Mouse (Mus musculus) forebrain, embryonic 10.5 days (tissue): ENCODE measurements around the gene Fam120c. TPM values are rescaled to one million over a fixed set of nuclear protein-coding genes. Genes with fewer than 3 reads are reported as not detected.
A peak's percentile ranks its signal among the peaks of the same experiment; 100 is the strongest.
"Not testable (repeated sequence)": the region's sequence is repeated elsewhere in the genome, so short reads cannot be mapped to it uniquely, and the experiment has no call there.

Experiments
- DNase-seq: peaks from one replicate; pipeline ENCODE4 v3.0.0-alpha.2; 2017; ENCODE audit warnings: low spot score; ENCODE audit errors: extremely low spot score
- H3K27ac ChIP-seq: fragments of 300-500 bp; sonication (generic); 2 replicates; pipeline ENCODE4 v1.5.1; 2016; ENCODE audit warnings: mild to moderate bottlenecking
- H3K27me3 ChIP-seq: fragments of 300-500 bp; sonication (generic); 2 replicates; pipeline ENCODE4 v1.6.1; 2016; ENCODE audit warnings: mild to moderate bottlenecking; ENCODE audit not compliant: poor library complexity, severe bottlenecking
- H3K36me3 ChIP-seq: fragments of 300-500 bp; sonication (generic); replicated peaks from 2 replicates; pipeline ENCODE4 v1.6.1; 2016; ENCODE audit warnings: mild to moderate bottlenecking, moderate library complexity
- H3K4me1 ChIP-seq: fragments of 300-500 bp; sonication (generic); 2 replicates; pipeline ENCODE4 v1.6.1; 2016
- H3K4me3 ChIP-seq: fragments of 300-500 bp; sonication (generic); 2 replicates; pipeline ENCODE4 v1.5.1; 2016; ENCODE audit warnings: mild to moderate bottlenecking, moderate library complexity
- H3K9me3 ChIP-seq: fragments of 300-500 bp; sonication (generic); 2 replicates; pipeline ENCODE4 v1.6.1; 2016; ENCODE audit warnings: mild to moderate bottlenecking, moderate library complexity
- WGBS: fragments of 180-500 bp; shearing (Covaris S2); methylation state at CpG from one replicate; pipeline ENCODE4 v1.1.7; 2016; 5-methylcytosine and 5-hydroxymethylcytosine counted together
- polyA plus RNA-seq: library from polyadenylated mRNA; unstranded; fragments of >200 nt; fragmentation: Nextera tagmentation; extraction: Ambion mirVana; gene quantifications from 2 replicates; pipeline ENCODE4 v1.2.1, GENCODE M21; 2016

The Fam120c gene
- polyA plus RNA-seq, 1 experiment from 2014 or later: 2.7 TPM

- Histone ChIP-seq H3K4me3 (no peak overlapping the region), H3K27ac (no peak overlapping the region), H3K4me1 (no peaks in the 10 kb centered on the region), H3K9me3 (no peaks in the 10 kb centered on the region), H3K36me3 (no peaks in the 10 kb centered on the region), H3K27me3 (no peaks in the 10 kb centered on the region)
- 85% methylated on average over 3 of the region's 3 CpGs for WGBS
- no peak for DNase-seq
These were observed 144.2 kb downstream of the Fam120c start for GRCm38 (mm10) chrX:151488128-151488527.

GRCm38 (mm10) chrX:151493269-151493668 lies 149.3 kb downstream of the Fam120c start:
- H3K9me3 ChIP-seq, H3K4me3 ChIP-seq, H3K4me1 ChIP-seq, H3K27me3 ChIP-seq, H3K27ac ChIP-seq, DNase-seq, H3K36me3 ChIP-seq: not testable (repeated sequence)
- 87% methylated on average over 4 of the region's 4 CpGs for WGBS

- Histone ChIP-seq H3K4me3 (no peak overlapping the region), H3K4me1 (no peaks in the 10 kb centered on the region), H3K27ac (no peak overlapping the region), H3K9me3 (no peaks in the 10 kb centered on the region; the same call in 1 of the 2 replicates), H3K27me3 (no peaks in the 10 kb centered on the region), H3K36me3 (no peaks in the 10 kb centered on the region)
- DNase-seq: no peak
- WGBS: 89% methylated on average over 1 of the region's 1 CpGs
These were observed 152.6 kb downstream of the Fam120c start for GRCm38 (mm10) chrX:151496596-151496995.

GRCm38 (mm10) chrX:151508536-151508935 lies 164.6 kb downstream of the Fam120c start:
- Histone ChIP-seq H3K9me3 (no peaks in the 10 kb centered on the region), H3K27me3 (peaks cover 14% of the 10 kb centered on the region), H3K4me1 (no peaks in the 10 kb centered on the region), H3K27ac (no peak overlapping the region), H3K4me3 (no peak overlapping the region), H3K36me3 (no peaks in the 10 kb centered on the region)
- DNase-seq: no peak

- DNase-seq: no peak
- H3K9me3 ChIP-seq: no peaks in the 10 kb centered on the region
- no peak overlapping the region for H3K27ac ChIP-seq
- H3K4me3 ChIP-seq: no peak overlapping the region
- H3K27me3 ChIP-seq: peaks cover 23% of the 10 kb centered on the region
- 96% methylated on average over 1 of the region's 1 CpGs for WGBS
- H3K4me1 ChIP-seq: no peaks in the 10 kb centered on the region
- no peaks in the 10 kb centered on the region for H3K36me3 ChIP-seq
These were observed 165.9 kb downstream of the Fam120c start for GRCm38 (mm10) chrX:151509906-151510305.

- H3K4me1 ChIP-seq: no peaks in the 10 kb centered on the region
- H3K27ac ChIP-seq: no peak overlapping the region
- peaks cover 26% of the 10 kb centered on the region for H3K27me3 ChIP-seq
- WGBS: 89% methylated on average over 3 of the region's 3 CpGs
- no peak overlapping the region for H3K4me3 ChIP-seq
- no peak for DNase-seq
- H3K36me3 ChIP-seq: no peaks in the 10 kb centered on the region
- H3K9me3 ChIP-seq: no peaks in the 10 kb centered on the region
These were observed 169.1 kb downstream of the Fam120c start for GRCm38 (mm10) chrX:151513066-151513465.

- Histone ChIP-seq H3K9me3 (no peaks in the 10 kb centered on the region), H3K36me3 (no peaks in the 10 kb centered on the region), H3K4me1 (no peaks in the 10 kb centered on the region), H3K4me3 (no peak overlapping the region), H3K27me3 (peaks cover 30% of the 10 kb centered on the region), H3K27ac (no peak overlapping the region)
- DNase-seq: no peak
- 94% methylated on average over 2 of the region's 2 CpGs for WGBS
These were observed 169.7 kb downstream of the Fam120c start for GRCm38 (mm10) chrX:151513694-151514093.

- peaks cover 44% of the 10 kb centered on the region for H3K27me3 ChIP-seq
- peaks cover 8% of the 10 kb centered on the region for H3K4me1 ChIP-seq
- H3K4me3 ChIP-seq: no peak overlapping the region
- no peaks in the 10 kb centered on the region; the same call in 1 of the 2 replicates for H3K9me3 ChIP-seq
- no peaks in the 10 kb centered on the region for H3K36me3 ChIP-seq
- no peak overlapping the region for H3K27ac ChIP-seq
- no peak for DNase-seq
- WGBS: 58% methylated on average over 1 of the region's 1 CpGs
These were observed 174.2 kb downstream of the Fam120c start for GRCm38 (mm10) chrX:151518181-151518580.

- H3K36me3 ChIP-seq: peaks cover 7% of the 10 kb centered on the region; the same call in 1 of the 2 replicates
- DNase-seq: no peak
- no peaks in the 10 kb centered on the region; the same call in 1 of the 2 replicates for H3K9me3 ChIP-seq
- peaks cover 8% of the 10 kb centered on the region for H3K4me1 ChIP-seq
- H3K4me3 ChIP-seq: peak overlapping the region; percentile 64
- H3K27ac ChIP-seq: peak overlapping the region; percentile 94
- WGBS: 10% methylated on average over 17 of the region's 17 CpGs
- H3K27me3 ChIP-seq: peaks cover 32% of the 10 kb centered on the region
These were observed 176.1 kb downstream of the Fam120c start for GRCm38 (mm10) chrX:151520127-151520457.

- WGBS: 17% methylated on average over 68 of the region's 68 CpGs
- H3K9me3 ChIP-seq: no peaks in the 10 kb centered on the region; the same call in 1 of the 2 replicates
- DNase-seq: peak; percentile 88
- H3K36me3 ChIP-seq: peaks cover 7% of the 10 kb centered on the region; the same call in 1 of the 2 replicates
- peak within 1 kb of the TSS; percentile 94 for H3K27ac ChIP-seq
- peaks cover 30% of the 10 kb centered on the region for H3K27me3 ChIP-seq
- peak within 1 kb of the TSS; percentile 64 for H3K4me3 ChIP-seq
- H3K4me1 ChIP-seq: peaks cover 8% of the 10 kb centered on the region
These were observed 176.7 kb downstream of the Fam120c start, which contains the start of gene Phf8 for GRCm38 (mm10) chrX:151520458-151521322. Gene Phf8 (plus strand): TSS chrX:151520672.

Other genes with a start within 250 kb of the Fam120c start
- 64.6 and 65.2 TPM in 2 replicates for gene Tsr2, start 247.6 kb upstream of the Fam120c start, polyA plus RNA-seq
- gene Wnk3, start 146.1 kb upstream of the Fam120c start, polyA plus RNA-seq: 9.3 and 10.0 TPM in 2 replicates
- gene Phf8, start 176.5 kb downstream of the Fam120c start, polyA plus RNA-seq: 26.1 and 27.4 TPM in 2 replicates